Mouse (Mus musculus) lung, postnatal 0 days (tissue): Measurements from ENCODE around the gene Bmpr1a.

Source experiments
- CTCF ChIP-seq: IDR thresholded peaks from 2 replicates; pipeline ENCODE4 v1.5.1; 2016; ENCODE audit warnings: antibody characterized with exemption, mild to moderate bottlenecking
- EP300 ChIP-seq: IDR thresholded peaks from 2 replicates; pipeline ENCODE4 v1.6.1; 2016; ENCODE audit warnings: antibody characterized with exemption, mild to moderate bottlenecking, control low read depth

DNA sequence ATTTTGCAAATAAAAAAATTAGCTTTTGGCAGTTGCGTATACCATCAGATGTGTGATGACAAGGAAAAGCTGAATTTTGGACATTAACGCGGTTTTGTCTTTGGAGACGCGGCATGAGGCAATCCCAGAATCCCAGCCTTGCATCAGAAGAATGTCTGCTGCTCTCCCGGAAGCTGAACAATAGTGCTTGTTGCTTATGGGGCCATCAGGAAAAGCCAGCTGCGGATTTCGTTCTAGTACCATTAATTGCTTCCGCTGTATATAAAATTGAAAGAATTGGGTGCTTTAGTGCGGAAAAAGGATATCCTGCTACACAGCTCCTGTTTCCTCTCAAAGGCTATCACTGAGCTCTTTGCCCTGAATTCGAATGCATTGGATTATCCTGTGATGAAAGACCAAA, 8.8 kb upstream of the Bmpr1a start:
- TF ChIP-seq EP300 (0 out of 2 replicates have a peak, but pooled peaks have one; percentile 21), CTCF (no peak)
